Mouse (Mus musculus): Measurements from ENCODE around the gene Tapt1.

- TF ChIP-seq CTCF (IDR thresholded peaks at IDR 0.05; ENCODE audit: control insufficient read depth, insufficient read depth, low read length) = no peak
- no peak for TF ChIP-seq POLR2A (IDR thresholded peaks at IDR 0.05; ENCODE audit: borderline replicate concordance, control insufficient read depth, low read depth, low read length)
Measured at GRCm38 (mm10) chr5:44201665-44202064, 24.8 kb downstream of the Tapt1 start.

Measured in bone marrow, adult 2 months (tissue).